Mouse (Mus musculus): ENCODE results near the gene Ptbp1. TPM values are rescaled to one million over a fixed set of nuclear protein-coding genes. Genes with fewer than 3 reads are reported as not detected.
A peak's percentile ranks its signal among the peaks of the same experiment; 100 is the strongest.
"Not testable (repeated sequence)": the region's sequence is repeated elsewhere in the genome, so short reads cannot be mapped to it uniquely, and the experiment has no call there.

Ptbp1 gene
- polyA plus RNA-seq, 1 experiment from 2014 or later = 307 TPM

- 54% methylated on average over 1 of the region's 1 CpGs for WGBS
- Histone ChIP-seq H3K4me2 (replicated peaks) (no peak overlapping the region), H3K4me3 (replicated peaks) (no peak overlapping the region), H3K27me3 (replicated peaks) (no peaks in the 10 kb centered on the region), H3K36me3 (no peaks in the 10 kb centered on the region), H3K27ac (no peak overlapping the region), H3K4me1 (replicated peaks) (peaks cover 46% of the 10 kb centered on the region), H3K9me3 (no peaks in the 10 kb centered on the region), H3K9ac (no peak overlapping the region)
- no peak for ATAC-seq
Observed at GRCm38 (mm10) chr10:79877174-79877573, 22.9 kb downstream of the Ptbp1 start.

- no peak overlapping the region for H3K4me2 ChIP-seq (replicated peaks)
- WGBS = 56% methylated on average over 12 of the region's 12 CpGs
- no peak for ATAC-seq
- H3K4me1 ChIP-seq (replicated peaks) = peaks cover 49% of the 10 kb centered on the region
- H3K36me3 ChIP-seq = no peaks in the 10 kb centered on the region
- H3K9me3 ChIP-seq = no peaks in the 10 kb centered on the region
- no peaks in the 10 kb centered on the region; the same call in 1 of the 2 replicates for H3K27me3 ChIP-seq (replicated peaks)
- H3K9ac ChIP-seq = no peak overlapping the region
- H3K27ac ChIP-seq = no peak overlapping the region
- no peak overlapping the region for H3K4me3 ChIP-seq (replicated peaks)
Observed at GRCm38 (mm10) chr10:79877757-79878156, 23.5 kb downstream of the Ptbp1 start.

DNA sequence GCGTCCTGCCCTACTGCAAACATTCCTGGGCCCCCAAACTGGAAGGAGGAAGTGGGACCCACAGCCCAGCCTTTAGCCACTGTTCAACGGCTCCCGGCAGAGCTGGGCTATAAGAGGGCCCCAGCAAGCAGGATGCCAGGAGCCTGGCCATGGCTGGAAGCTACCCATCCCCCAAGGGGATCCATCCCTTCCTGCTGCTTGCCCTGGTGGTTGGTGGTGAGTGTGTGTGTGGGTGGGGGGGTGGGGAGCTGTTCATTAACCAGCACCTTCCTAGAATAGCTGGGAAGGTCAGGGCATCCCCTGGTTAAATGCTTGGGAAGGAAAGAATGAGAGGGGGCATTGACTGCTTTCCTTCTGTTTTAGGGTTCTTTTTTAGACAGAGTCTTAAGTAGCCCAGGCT is 25.3 kb downstream of the Ptbp1 start:
- no peaks in the 10 kb centered on the region; the same call in 1 of the 2 replicates for H3K27me3 ChIP-seq (replicated peaks)
- H3K9ac ChIP-seq = no peak overlapping the region
- H3K36me3 ChIP-seq = no peaks in the 10 kb centered on the region
- H3K4me1 ChIP-seq (replicated peaks) = peaks cover 44% of the 10 kb centered on the region
- no peak overlapping the region for H3K27ac ChIP-seq
- WGBS = 13% methylated on average over 3 of the region's 3 CpGs
- H3K4me3 ChIP-seq (replicated peaks) = no peak overlapping the region
- ATAC-seq = no peak
- H3K4me2 ChIP-seq (replicated peaks) = no peak overlapping the region
- H3K9me3 ChIP-seq = no peaks in the 10 kb centered on the region

DNA sequence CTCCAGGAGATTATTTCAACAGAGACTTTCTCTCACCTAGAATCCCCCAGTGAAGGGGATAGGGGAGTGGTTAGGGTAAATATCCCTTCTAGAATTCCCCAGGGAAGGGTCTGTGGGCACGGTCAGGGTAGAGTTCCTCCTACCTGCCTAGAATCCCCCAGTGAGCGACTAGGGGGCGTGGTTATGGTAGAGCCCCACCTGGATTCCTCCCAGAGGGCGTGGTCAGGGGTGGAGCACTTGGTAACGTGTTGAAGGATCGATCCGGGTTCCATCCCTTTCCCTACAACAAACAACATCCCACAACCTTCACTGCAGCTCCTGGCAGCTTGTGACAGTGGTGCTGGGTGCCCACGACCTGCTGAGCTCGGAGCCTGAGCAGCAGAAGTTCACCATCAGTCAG is 26.5 kb downstream of the Ptbp1 start:
- no peaks in the 10 kb centered on the region; the same call in 1 of the 2 replicates for H3K27me3 ChIP-seq (replicated peaks)
- H3K27ac ChIP-seq = no peak overlapping the region
- WGBS = 16% methylated on average over 9 of the region's 9 CpGs
- H3K9ac ChIP-seq = no peak overlapping the region
- no peaks in the 10 kb centered on the region for H3K9me3 ChIP-seq
- H3K4me3 ChIP-seq (replicated peaks) = no peak overlapping the region
- no peaks in the 10 kb centered on the region for H3K36me3 ChIP-seq
- H3K4me2 ChIP-seq (replicated peaks) = peak overlapping the region; percentile 5; the same call in 1 of the 2 replicates
- peak; percentile 18; the same call in 1 of the 2 replicates for ATAC-seq
- peaks cover 37% of the 10 kb centered on the region for H3K4me1 ChIP-seq (replicated peaks)

GRCm38 (mm10) chr10:79881981-79882380 is 27.8 kb downstream of the Ptbp1 start:
- peak overlapping the region; percentile 44 for H3K4me2 ChIP-seq (replicated peaks)
- H3K4me1 ChIP-seq (replicated peaks) = peaks cover 36% of the 10 kb centered on the region
- H3K9ac ChIP-seq = 0 out of 2 replicates have a peak overlapping the region, but pooled peaks have one; percentile 26
- no peaks in the 10 kb centered on the region; the same call in 1 of the 2 replicates for H3K27me3 ChIP-seq (replicated peaks)
- H3K9me3 ChIP-seq = no peaks in the 10 kb centered on the region
- no peak overlapping the region for H3K27ac ChIP-seq
- ATAC-seq = no peak
- WGBS = 9% methylated on average over 22 of the region's 22 CpGs
- H3K36me3 ChIP-seq = no peaks in the 10 kb centered on the region
- H3K4me3 ChIP-seq (replicated peaks) = peak overlapping the region; percentile 4; the same call in 1 of the 2 replicates

DNA sequence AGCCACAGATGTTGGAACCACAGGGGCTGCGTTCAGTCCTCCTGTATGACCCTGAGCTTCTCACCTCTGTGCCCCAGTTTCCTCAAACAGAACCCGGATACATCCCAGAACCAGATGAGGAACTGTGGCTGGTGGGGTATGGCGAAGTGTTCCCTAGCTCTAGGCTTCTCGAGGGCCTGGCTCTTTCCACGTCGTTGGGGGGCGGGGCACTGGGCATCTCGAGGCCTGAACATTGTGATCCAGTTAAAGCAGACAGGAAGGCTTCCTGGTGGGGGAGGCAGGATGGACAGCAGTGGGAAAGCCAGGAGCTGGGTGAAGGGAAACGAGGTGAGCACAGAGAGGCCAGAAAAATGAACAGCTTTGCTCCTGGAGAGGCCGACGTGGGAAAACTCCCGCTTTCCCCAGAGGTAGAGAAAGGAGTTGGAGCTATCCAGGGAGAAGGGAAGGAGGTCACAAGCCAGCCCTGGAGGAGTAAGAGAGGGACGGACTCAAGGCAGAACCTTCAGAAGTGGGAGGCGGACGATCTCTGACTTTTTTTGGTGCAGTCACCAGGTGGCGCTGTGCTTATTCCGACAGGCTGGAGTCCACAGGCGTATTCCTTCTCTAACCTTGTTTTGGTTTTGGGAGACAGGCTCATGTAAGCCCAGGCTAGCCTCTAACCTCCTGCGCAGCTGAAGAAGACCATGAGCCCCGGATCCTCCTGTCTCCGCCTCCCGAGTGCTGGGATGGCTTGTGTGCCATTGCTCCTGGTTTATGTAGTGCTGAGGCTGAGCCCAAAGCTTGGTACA is 29.3 kb downstream of the Ptbp1 start:
- H3K4me3 ChIP-seq (replicated peaks) = no peak overlapping the region
- no peaks in the 10 kb centered on the region; the same call in 1 of the 2 replicates for H3K27me3 ChIP-seq (replicated peaks)
- no peaks in the 10 kb centered on the region for H3K36me3 ChIP-seq
- peaks cover 32% of the 10 kb centered on the region for H3K4me1 ChIP-seq (replicated peaks)
- no peak overlapping the region for H3K27ac ChIP-seq
- ATAC-seq = peak; percentile 37; the same call in 1 of the 2 replicates
- WGBS = 20% methylated on average over 22 of the region's 22 CpGs
- no peaks in the 10 kb centered on the region for H3K9me3 ChIP-seq
- H3K4me2 ChIP-seq (replicated peaks) = 0 out of 2 replicates have a peak overlapping the region, but pooled peaks have one; percentile 14
- H3K9ac ChIP-seq = no peak overlapping the region

GRCm38 (mm10) chr10:79884446-79884845 is 30.2 kb downstream of the Ptbp1 start:
- Histone ChIP-seq H3K4me1 (replicated peaks) (peaks cover 30% of the 10 kb centered on the region), H3K27me3 (replicated peaks) (no peaks in the 10 kb centered on the region; the same call in 1 of the 2 replicates), H3K9me3 (no peaks in the 10 kb centered on the region), H3K9ac (no peak overlapping the region), H3K36me3 (no peaks in the 10 kb centered on the region), H3K27ac (no peak overlapping the region), H3K4me3 (replicated peaks) (no peak overlapping the region), H3K4me2 (replicated peaks) (no peak overlapping the region)
- no peak for ATAC-seq
- WGBS = 65% methylated on average over 4 of the region's 4 CpGs

GRCm38 (mm10) chr10:79884938-79885337 is 30.7 kb downstream of the Ptbp1 start:
- not testable (repeated sequence) for H3K4me3 ChIP-seq (replicated peaks); H3K4me2 ChIP-seq (replicated peaks); H3K9me3 ChIP-seq; ATAC-seq; H3K27ac ChIP-seq; H3K36me3 ChIP-seq; H3K9ac ChIP-seq; H3K27me3 ChIP-seq (replicated peaks)
- WGBS = 61% methylated on average over 3 of the region's 3 CpGs
- H3K4me1 ChIP-seq (replicated peaks) = peaks cover 26% of the 10 kb centered on the region

DNA sequence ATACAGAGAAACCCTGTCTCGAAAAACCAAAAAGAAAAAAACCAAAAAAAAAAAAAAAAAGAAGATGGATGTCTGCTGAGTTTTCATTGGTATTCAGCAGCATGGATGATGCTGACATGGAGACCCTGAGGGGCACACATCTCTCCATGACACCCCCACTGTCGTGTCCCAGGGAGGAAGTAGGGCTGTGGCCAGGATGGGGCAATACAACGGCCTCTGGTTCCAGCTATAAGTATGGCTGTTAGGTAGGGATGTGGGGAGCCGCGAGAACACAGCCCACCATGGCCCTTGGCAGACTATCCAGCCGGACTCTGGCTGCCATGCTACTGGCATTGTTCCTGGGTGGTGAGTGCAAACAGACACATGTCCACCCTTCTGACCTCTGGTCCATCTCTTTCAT is 31.8 kb downstream of the Ptbp1 start, which contains the start of gene Elane:
Gene Elane, plus strand, starts transcription at position 194 of the 400 bp plus-strand sequence.
- no peak within 1 kb of the TSS for H3K9ac ChIP-seq
- no peak within 1 kb of the TSS for H3K27ac ChIP-seq
- ATAC-seq = no peak
- H3K4me3 ChIP-seq (replicated peaks) = no peak within 1 kb of the TSS
- no peak within 1 kb of the TSS for H3K4me2 ChIP-seq (replicated peaks)
- H3K27me3 ChIP-seq (replicated peaks) = no peaks in the 10 kb centered on the region; the same call in 1 of the 2 replicates
- no peaks in the 10 kb centered on the region for H3K9me3 ChIP-seq
- H3K36me3 ChIP-seq = no peaks in the 10 kb centered on the region
- WGBS = 81% methylated on average over 6 of the region's 6 CpGs
- peaks cover 18% of the 10 kb centered on the region for H3K4me1 ChIP-seq (replicated peaks)

- Histone ChIP-seq H3K27me3 (replicated peaks) (no peaks in the 10 kb centered on the region; the same call in 1 of the 2 replicates), H3K36me3 (no peaks in the 10 kb centered on the region), H3K4me2 (replicated peaks) (no peak overlapping the region), H3K4me3 (replicated peaks) (no peak overlapping the region), H3K27ac (no peak overlapping the region), H3K4me1 (replicated peaks) (peaks cover 18% of the 10 kb centered on the region), H3K9ac (no peak overlapping the region), H3K9me3 (no peaks in the 10 kb centered on the region)
- ATAC-seq = no peak
- WGBS = 71% methylated on average over 8 of the region's 8 CpGs
Observed at GRCm38 (mm10) chr10:79886611-79887010, 32.4 kb downstream of the Ptbp1 start.

DNA sequence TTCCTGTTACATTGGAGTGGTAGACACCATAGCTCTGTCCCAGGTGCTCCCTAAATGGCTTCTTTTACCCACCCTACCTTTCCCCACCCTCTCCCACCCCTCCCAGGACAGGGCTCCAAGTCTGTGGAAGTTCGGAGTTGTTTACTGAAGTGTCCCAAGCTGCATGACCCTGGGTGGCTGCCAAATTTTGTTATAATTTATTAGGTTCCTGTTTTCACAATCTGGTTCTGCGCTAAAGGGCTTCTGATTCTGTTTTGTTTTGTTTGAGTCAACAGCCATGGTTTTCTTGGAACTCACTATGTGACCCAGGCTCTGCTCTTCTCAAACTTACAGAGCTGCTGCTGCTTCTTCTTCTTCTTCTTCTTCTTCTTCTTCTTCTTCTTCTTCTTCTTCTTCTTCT is 35.2 kb downstream of the Ptbp1 start:
- no peaks in the 10 kb centered on the region for H3K9me3 ChIP-seq
- no peak overlapping the region for H3K4me3 ChIP-seq (replicated peaks)
- WGBS = 45% methylated on average over 2 of the region's 2 CpGs
- no peaks in the 10 kb centered on the region for H3K36me3 ChIP-seq
- no peak overlapping the region for H3K4me2 ChIP-seq (replicated peaks)
- no peaks in the 10 kb centered on the region for H3K27me3 ChIP-seq (replicated peaks)
- no peaks in the 10 kb centered on the region for H3K4me1 ChIP-seq (replicated peaks)
- H3K27ac ChIP-seq = no peak overlapping the region
- no peak for ATAC-seq
- H3K9ac ChIP-seq = no peak overlapping the region

- Histone ChIP-seq H3K4me2 (replicated peaks) (no peak within 1 kb of the TSS), H3K4me1 (replicated peaks) (no peaks in the 10 kb centered on the region), H3K36me3 (peaks cover 7% of the 10 kb centered on the region; the same call in 1 of the 2 replicates), H3K27me3 (replicated peaks) (no peaks in the 10 kb centered on the region), H3K9me3 (no peaks in the 10 kb centered on the region), H3K27ac (no peak within 1 kb of the TSS), H3K4me3 (replicated peaks) (no peak within 1 kb of the TSS), H3K9ac (no peak within 1 kb of the TSS)
- WGBS = 52% methylated on average over 5 of the region's 5 CpGs
- ATAC-seq = no peak
Observed at GRCm38 (mm10) chr10:79890670-79891069, 36.4 kb downstream of the Ptbp1 start, which contains the start of gene Cfd. Gene Cfd (plus strand): TSS chr10:79890853.
